In the genomic region with DNA sequence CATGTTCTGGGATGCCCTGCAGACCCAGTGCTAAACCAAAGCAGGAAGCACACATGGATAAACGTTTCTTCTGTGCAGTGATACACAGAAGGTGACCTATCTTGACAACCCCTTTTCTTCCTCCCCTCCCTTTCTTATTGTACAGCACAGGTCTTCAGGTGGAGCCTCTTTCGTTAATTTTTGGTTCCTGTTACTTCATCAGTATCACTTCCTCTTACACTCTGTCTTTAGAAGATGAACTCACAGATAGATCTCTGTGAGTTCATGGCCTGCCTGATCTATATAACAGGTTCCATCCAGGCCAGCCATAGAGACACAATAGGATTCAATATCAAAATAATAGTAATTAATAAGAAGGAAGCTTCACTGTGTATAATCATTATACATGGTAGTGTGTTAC, we compare ENCODE assay signal across 36 mouse cellular contexts. TPM values are rescaled to one million over a fixed set of nuclear protein-coding genes. Genes with fewer than 3 reads are reported as not detected.
A peak's percentile ranks its signal among the peaks of the same experiment; 100 is the strongest.
DNase-seq lines count a peak whose midpoint lies in the region; ATAC-seq lines count a peak whose summit lies in the region.
"Had no signal": no experiment of that assay in that cellular context is flagged by ENCODE, and none has a peak within 500 bp of the region (broad histone marks: within the 10 kb centered on the region; RNA-seq: fewer than 3 reads in every experiment).

No protein-coding gene starts in this region.

- no peaks in the 10 kb centered on the region for H3K36me3 ChIP-seq in intestine, embryonic 14.5 days (ENCODE audit: control insufficient read depth, insufficient read depth, low read length)
- H3K36me3 ChIP-seq in intestine, embryonic 16.5 days (ENCODE audit: control insufficient read depth, insufficient read depth, low read length) = no peaks in the 10 kb centered on the region
- no peaks in the 10 kb centered on the region for H3K36me3 ChIP-seq in forebrain, embryonic 16.5 days (ENCODE audit: control insufficient read depth, insufficient read depth)
- H3K36me3 ChIP-seq: forebrain, embryonic 10.5 days; G1E; hindbrain, embryonic 10.5 days; hindbrain, embryonic 13.5 days had no signal

- no peak overlapping the region for H3K9ac ChIP-seq in intestine, embryonic 14.5 days (ENCODE audit: low read length)
- H3K9ac ChIP-seq in intestine, embryonic 16.5 days (ENCODE audit: low read depth, low read length) = no peak overlapping the region
- H3K9ac ChIP-seq in forebrain, embryonic 16.5 days (replicated peaks; ENCODE audit: low read depth, low read length) = no peak overlapping the region
- H3K9ac ChIP-seq: forebrain, embryonic 13.5 days; forebrain, postnatal 0 days; hindbrain, embryonic 13.5 days had no signal

- no peak overlapping the region for H3K4me2 ChIP-seq in intestine, embryonic 14.5 days (ENCODE audit: low read length)
- H3K4me2 ChIP-seq in intestine, embryonic 16.5 days (ENCODE audit: low read depth, low read length) = no peak overlapping the region
- no peak overlapping the region for H3K4me2 ChIP-seq in forebrain, embryonic 16.5 days (ENCODE audit: low read length)
- H3K4me2 ChIP-seq: forebrain, embryonic 13.5 days; heart, embryonic 11.5 days; hindbrain, embryonic 13.5 days had no signal

- ATAC-seq in intestine, embryonic 14.5 days (replicated peaks; ENCODE audit: low FRiP score, low TSS enrichment, low read depth) = no peak
- ATAC-seq in intestine, embryonic 16.5 days = no peak
- peak; percentile 56; the same call in 1 of the 2 replicates for ATAC-seq in granulocyte monocyte progenitor cell, adult 5-6 weeks (replicated peaks; ENCODE audit: poor library complexity, severe bottlenecking)
- peak; percentile 73 for ATAC-seq in neutrophil, adult 5-6 weeks (ENCODE audit: extremely low read depth, insufficient number of reproducible peaks, low FRiP score, poor library complexity, severe bottlenecking)
- no peak for ATAC-seq in forebrain, embryonic 16.5 days
- ATAC-seq: forebrain, embryonic 13.5 days; forebrain, postnatal 0 days; hindbrain, embryonic 16.5 days; intestine, postnatal 0 days had no signal

- 50% methylated on average over 2 of the region's 2 CpGs for WGBS in intestine, embryonic 14.5 days
- WGBS in intestine, embryonic 16.5 days = 38% methylated on average over 2 of the region's 2 CpGs
- WGBS in forebrain, embryonic 16.5 days = 56% methylated on average over 2 of the region's 2 CpGs

- H3K27me3 ChIP-seq in intestine, embryonic 14.5 days (replicated peaks; ENCODE audit: control insufficient read depth, insufficient read depth, low read length) = no peaks in the 10 kb centered on the region
- no peaks in the 10 kb centered on the region for H3K27me3 ChIP-seq in intestine, embryonic 16.5 days (replicated peaks; ENCODE audit: control insufficient read depth, insufficient read depth, low read length)
- no peaks in the 10 kb centered on the region for H3K27me3 ChIP-seq in forebrain, embryonic 16.5 days (replicated peaks; ENCODE audit: control insufficient read depth, insufficient read depth, low read length)
- H3K27me3 ChIP-seq: forebrain, embryonic 13.5 days; hindbrain, embryonic 13.5 days had no signal

- no peak overlapping the region for H3K27ac ChIP-seq in intestine, embryonic 14.5 days (ENCODE audit: low read depth)
- no peak overlapping the region for H3K27ac ChIP-seq in intestine, embryonic 16.5 days (ENCODE audit: low read length)
- no peak overlapping the region for H3K27ac ChIP-seq in forebrain, embryonic 16.5 days (ENCODE audit: low read length)
- H3K27ac ChIP-seq: forebrain, embryonic 10.5 days; forebrain, embryonic 13.5 days; gastrocnemius, adult 2 months; hindbrain, embryonic 10.5 days; hindbrain, embryonic 13.5 days had no signal

- peak; percentile 20 for DNase-seq in intestine, embryonic 14.5 days (ENCODE audit: low spot score)
- peak; percentile 44 to 48 for DNase-seq in B cell, adult 2 months
- no peak for DNase-seq in embryo, embryonic 9.5 days (ENCODE audit: extremely low spot score)
- no peak for DNase-seq in urinary bladder, postnatal 4 days (ENCODE audit: low spot score in 2 of 2)
- DNase-seq: adrenal gland, adult 2 months; adrenal gland, postnatal 14 days; cerebellum, adult 11-12 months; cerebellum, adult 8-10 months; cerebellum, postnatal 10 days; cerebellum, postnatal 36 days; embryo, embryonic 11 days; forebrain, postnatal 0 days; gastrocnemius, adult 2 months; gastrocnemius, postnatal 25 days had no signal

- H3K4me3 ChIP-seq in intestine, embryonic 14.5 days (ENCODE audit: low read depth, low read length) = no peak overlapping the region
- no peak overlapping the region for H3K4me3 ChIP-seq in intestine, embryonic 16.5 days (ENCODE audit: low read length)
- no peak overlapping the region for H3K4me3 ChIP-seq in forebrain, embryonic 16.5 days (replicated peaks; ENCODE audit: low read length)
- H3K4me3 ChIP-seq: forebrain, embryonic 10.5 days; forebrain, embryonic 13.5 days; gastrocnemius, adult 2 months; hindbrain, embryonic 10.5 days; hindbrain, embryonic 13.5 days had no signal

- no peaks in the 10 kb centered on the region for H3K9me3 ChIP-seq in intestine, embryonic 14.5 days (ENCODE audit: control insufficient read depth, low read length)
- H3K9me3 ChIP-seq in intestine, embryonic 16.5 days (ENCODE audit: control insufficient read depth, low read length) = no peaks in the 10 kb centered on the region
- no peaks in the 10 kb centered on the region for H3K9me3 ChIP-seq in forebrain, embryonic 16.5 days (ENCODE audit: control insufficient read depth, low read length)
- H3K9me3 ChIP-seq: forebrain, embryonic 10.5 days; forebrain, embryonic 13.5 days; G1E; hindbrain, embryonic 10.5 days; hindbrain, embryonic 13.5 days had no signal

- no peaks in the 10 kb centered on the region for H3K4me1 ChIP-seq in intestine, embryonic 14.5 days (replicated peaks; ENCODE audit: control insufficient read depth, insufficient read depth, low read length)
- H3K4me1 ChIP-seq in intestine, embryonic 16.5 days (ENCODE audit: control insufficient read depth, insufficient read depth, low read length) = no peaks in the 10 kb centered on the region
- H3K4me1 ChIP-seq in forebrain, embryonic 16.5 days (replicated peaks; ENCODE audit: control insufficient read depth, insufficient read depth, low read length) = no peaks in the 10 kb centered on the region; the same call in 1 of the 2 replicates

RNA-seq across cellular contexts. Expression of gene Olfr314, which starts 7.3 kb away (rescaled TPM):
- not detected in 2 replicates for polyA plus RNA-seq in intestine, embryonic 14.5 days (2014; fragmentation: Nextera tagmentation; extraction: Ambion mirVana)
- not detected in 2 replicates for polyA plus RNA-seq in intestine, embryonic 16.5 days (2015; fragmentation: Nextera tagmentation; extraction: Ambion mirVana)
- total RNA-seq in granulocyte monocyte progenitor cell, adult 5-6 weeks (2014; fragmentation: Nextera tagmentation) = not detected in 2 replicates
- total RNA-seq in granulocyte monocyte progenitor cell, adult 5-6 weeks (2017) = not detected in 2 replicates
- not detected in 2 replicates for total RNA-seq in neutrophil, adult 5-6 weeks (2017)
- not detected in 2 replicates for polyA plus RNA-seq in forebrain, embryonic 16.5 days (2015; fragmentation: Nextera tagmentation; extraction: Ambion mirVana)
- total RNA-seq: adrenal gland, adult 2 months; adrenal gland, postnatal 14 days; forebrain, postnatal 0 days; gastrocnemius, adult 2 months; gastrocnemius, postnatal 25 days; heart, adult 8-10 months; heart, postnatal 25 days had no signal
- polyA plus RNA-seq: adrenal gland, adult 2 months; brain, embryonic 14.5 days; cortical plate, adult 2 months; embryonic facial prominence, embryonic 11.5 days; embryonic facial prominence, embryonic 14.5 days; forebrain, embryonic 10.5 days; forebrain, embryonic 13.5 days; forebrain, postnatal 0 days; frontal cortex, adult 2 months; G1E; gonadal fat pad, adult 2 months; heart, embryonic 11.5 days; heart, postnatal 0 days; hindbrain, embryonic 10.5 days; hindbrain, embryonic 13.5 days; hindbrain, embryonic 16.5 days; intestine, postnatal 0 days had no signal

RNA-seq across cellular contexts. Expression of gene Fam183b, which starts 11.7 kb away (rescaled TPM):
- 40.1 and 47.1 TPM in 2 replicates for polyA plus RNA-seq in intestine, embryonic 14.5 days (2014; fragmentation: Nextera tagmentation; extraction: Ambion mirVana)
- 8.5 and 10.4 TPM in 2 replicates for polyA plus RNA-seq in intestine, embryonic 16.5 days (2015; fragmentation: Nextera tagmentation; extraction: Ambion mirVana)
- not detected in 2 replicates for total RNA-seq in granulocyte monocyte progenitor cell, adult 5-6 weeks (2014; fragmentation: Nextera tagmentation)
- total RNA-seq in granulocyte monocyte progenitor cell, adult 5-6 weeks (2017) = not detected in 2 replicates
- total RNA-seq in neutrophil, adult 5-6 weeks (2017) = not detected in 2 replicates
- polyA plus RNA-seq in forebrain, embryonic 16.5 days (2015; fragmentation: Nextera tagmentation; extraction: Ambion mirVana) = 1.8 and 5.4 TPM in 2 replicates
- total RNA-seq: G1E; gastrocnemius, adult 2 months; gastrocnemius, postnatal 25 days; heart, postnatal 25 days had no signal
- polyA plus RNA-seq: adrenal gland, adult 2 months; G1E had no signal

RNA-seq across cellular contexts. Expression of gene Olfr315, which starts 17.1 kb away (rescaled TPM):
- polyA plus RNA-seq in intestine, embryonic 14.5 days (2014; fragmentation: Nextera tagmentation; extraction: Ambion mirVana) = not detected in 2 replicates
- not detected in 2 replicates for polyA plus RNA-seq in intestine, embryonic 16.5 days (2015; fragmentation: Nextera tagmentation; extraction: Ambion mirVana)
- total RNA-seq in granulocyte monocyte progenitor cell, adult 5-6 weeks (2014; fragmentation: Nextera tagmentation) = not detected in 2 replicates
- total RNA-seq in granulocyte monocyte progenitor cell, adult 5-6 weeks (2017) = not detected in 2 replicates
- total RNA-seq in neutrophil, adult 5-6 weeks (2017) = not detected in 2 replicates
- polyA plus RNA-seq in forebrain, embryonic 16.5 days (2015; fragmentation: Nextera tagmentation; extraction: Ambion mirVana) = not detected in 2 replicates
- total RNA-seq: adrenal gland, adult 2 months; adrenal gland, postnatal 14 days; G1E; gastrocnemius, adult 2 months; gastrocnemius, postnatal 25 days; heart, adult 8-10 months; heart, postnatal 25 days had no signal
- polyA plus RNA-seq: adrenal gland, adult 2 months; brain, embryonic 14.5 days; cortical plate, adult 2 months; embryonic facial prominence, embryonic 11.5 days; forebrain, embryonic 10.5 days; forebrain, embryonic 13.5 days; forebrain, postnatal 0 days; frontal cortex, adult 2 months; G1E; gonadal fat pad, adult 2 months; heart, embryonic 11.5 days; heart, embryonic 14.5 days; heart, postnatal 0 days; hindbrain, embryonic 10.5 days; hindbrain, embryonic 13.5 days; hindbrain, embryonic 16.5 days; intestine, postnatal 0 days had no signal

RNA-seq across cellular contexts. Expression of gene Olfr313, which starts 24.7 kb away (rescaled TPM):
- polyA plus RNA-seq in intestine, embryonic 14.5 days (2014; fragmentation: Nextera tagmentation; extraction: Ambion mirVana) = not detected in 2 replicates
- polyA plus RNA-seq in intestine, embryonic 16.5 days (2015; fragmentation: Nextera tagmentation; extraction: Ambion mirVana) = not detected in 2 replicates
- total RNA-seq in granulocyte monocyte progenitor cell, adult 5-6 weeks (2014; fragmentation: Nextera tagmentation) = not detected in 2 replicates
- not detected in 2 replicates for total RNA-seq in granulocyte monocyte progenitor cell, adult 5-6 weeks (2017)
- total RNA-seq in neutrophil, adult 5-6 weeks (2017) = not detected in 2 replicates
- polyA plus RNA-seq in forebrain, embryonic 16.5 days (2015; fragmentation: Nextera tagmentation; extraction: Ambion mirVana) = not detected in 2 replicates
- total RNA-seq: adrenal gland, adult 2 months; adrenal gland, postnatal 14 days; forebrain, postnatal 0 days; gastrocnemius, adult 2 months; gastrocnemius, postnatal 25 days; heart, adult 8-10 months; heart, postnatal 25 days had no signal
- polyA plus RNA-seq: adrenal gland, adult 2 months; brain, embryonic 14.5 days; cortical plate, adult 2 months; embryonic facial prominence, embryonic 11.5 days; forebrain, embryonic 10.5 days; forebrain, embryonic 13.5 days; forebrain, postnatal 0 days; frontal cortex, adult 2 months; G1E; gonadal fat pad, adult 2 months; heart, embryonic 11.5 days; hindbrain, embryonic 10.5 days; hindbrain, embryonic 13.5 days; hindbrain, embryonic 16.5 days; intestine, postnatal 0 days had no signal

RNA-seq across cellular contexts. Expression of gene Olfr316, which starts 37.5 kb away (rescaled TPM):
- not detected in 2 replicates for polyA plus RNA-seq in intestine, embryonic 14.5 days (2014; fragmentation: Nextera tagmentation; extraction: Ambion mirVana)
- not detected in 2 replicates for polyA plus RNA-seq in intestine, embryonic 16.5 days (2015; fragmentation: Nextera tagmentation; extraction: Ambion mirVana)
- total RNA-seq in granulocyte monocyte progenitor cell, adult 5-6 weeks (2014; fragmentation: Nextera tagmentation) = not detected in 2 replicates
- not detected in 2 replicates for total RNA-seq in granulocyte monocyte progenitor cell, adult 5-6 weeks (2017)
- not detected in 2 replicates for total RNA-seq in neutrophil, adult 5-6 weeks (2017)
- polyA plus RNA-seq in forebrain, embryonic 16.5 days (2015; fragmentation: Nextera tagmentation; extraction: Ambion mirVana) = not detected in 2 replicates
- total RNA-seq: adrenal gland, adult 2 months; adrenal gland, postnatal 14 days; forebrain, postnatal 0 days; gastrocnemius, adult 2 months; gastrocnemius, postnatal 25 days; heart, adult 8-10 months; heart, postnatal 25 days had no signal
- polyA plus RNA-seq: adrenal gland, adult 2 months; brain, embryonic 14.5 days; embryonic facial prominence, embryonic 11.5 days; embryonic facial prominence, embryonic 14.5 days; forebrain, embryonic 10.5 days; forebrain, embryonic 13.5 days; G1E; gonadal fat pad, adult 2 months; heart, embryonic 11.5 days; heart, embryonic 14.5 days; heart, postnatal 0 days; hindbrain, embryonic 10.5 days; hindbrain, embryonic 13.5 days; hindbrain, embryonic 16.5 days; intestine, postnatal 0 days had no signal

Comparison
In these comparisons a context has a peak if more than half of its experiments do, and no peak if none do; other contexts are left out.
1. ATAC-seq: peak in granulocyte monocyte progenitor cell, adult 5-6 weeks (single experiment) and neutrophil, adult 5-6 weeks (single experiment); none in intestine, embryonic 14.5 days (single experiment), intestine, embryonic 16.5 days (single experiment) and forebrain, embryonic 16.5 days (single experiment).
2. DNase-seq: peak in intestine, embryonic 14.5 days (single experiment) and B cell, adult 2 months (2 of 2); none in embryo, embryonic 9.5 days (single experiment) and urinary bladder, postnatal 4 days (0 of 2).